Mouse (Mus musculus) myocyte (in vitro differentiated cells): Measurements from ENCODE around the gene C1ql3. TPM values are rescaled to one million over a fixed set of nuclear protein-coding genes. Genes with fewer than 3 reads are reported as not detected.

Experiments used
- H3K27me3 ChIP-seq: one replicate; pipeline ENCODE4 v1.6.1; 2011; ENCODE audit not compliant: control insufficient read depth, insufficient read depth, insufficient read length
- H3K36me3 ChIP-seq: one replicate; pipeline ENCODE4 v1.6.1; 2011; ENCODE audit not compliant: control insufficient read depth, insufficient read depth
- H3K4me2 ChIP-seq: one replicate; pipeline ENCODE4 v1.6.1; 2011; ENCODE audit warnings: low read depth, control low read depth
- H3K4me3 ChIP-seq: one replicate; pipeline ENCODE4 v1.5.1; 2011; ENCODE audit warnings: mild to moderate bottlenecking, control low read depth, moderate library complexity
- H3K79me2 ChIP-seq: one replicate; pipeline ENCODE4 v1.6.1; 2011; ENCODE audit not compliant: control insufficient read depth, insufficient read depth
- H3ac ChIP-seq: one replicate; pipeline ENCODE4 v1.6.1; 2011; ENCODE audit not compliant: control insufficient read depth, insufficient read length
- CEBPB ChIP-seq: IDR thresholded peaks from 2 replicates; pipeline ENCODE4 v1.6.1; 2011; ENCODE audit warnings: mild to moderate bottlenecking, moderate library complexity; ENCODE audit not compliant: poor library complexity, insufficient read depth, severe bottlenecking
- E2F4 ChIP-seq: IDR thresholded peaks from one replicate; pipeline ENCODE4 v1.6.1; 2011; ENCODE audit warnings: mild to moderate bottlenecking, control low read depth, moderate library complexity; ENCODE audit not compliant: insufficient read depth
- MAX ChIP-seq: IDR thresholded peaks from one replicate; pipeline ENCODE4 v1.6.1; 2011; ENCODE audit warnings: low read depth, mild to moderate bottlenecking, control low read depth
- MYOD1 ChIP-seq, 3 experiments: IDR thresholded peaks; one replicate each; pipeline ENCODE4 v1.6.1; 2011; ENCODE audit warnings: control low read depth in 2 of 3, low read depth in 2 of 3, mild to moderate bottlenecking in 2 of 3, moderate library complexity in 1 of 3; ENCODE audit not compliant: insufficient read length in 2 of 3, control insufficient read depth in 1 of 3
- MYOG ChIP-seq, 3 experiments: IDR thresholded peaks; one replicate each; pipeline ENCODE4 v1.6.1; 2011; ENCODE audit warnings: control low read depth in 2 of 3, low read depth in 2 of 3, mild to moderate bottlenecking in 2 of 3; ENCODE audit not compliant: insufficient read length in 2 of 3, control insufficient read depth in 1 of 3, insufficient read depth in 1 of 3
- POLR2A ChIP-seq: IDR thresholded peaks from one replicate; pipeline ENCODE4 v1.6.1; 2011; ENCODE audit warnings: low read depth, mild to moderate bottlenecking, control low read depth, moderate library complexity; ENCODE audit not compliant: insufficient read length
- POLR2AphosphoS2 ChIP-seq: IDR thresholded peaks from one replicate; pipeline ENCODE4 v1.6.1; 2011; ENCODE audit warnings: low read depth, control low read depth; ENCODE audit not compliant: insufficient read length
- REST ChIP-seq: IDR thresholded peaks from one replicate; pipeline ENCODE4 v1.6.1; 2011; ENCODE audit warnings: mild to moderate bottlenecking, control low read depth, moderate library complexity; ENCODE audit not compliant: insufficient read depth, insufficient read length
- SRF ChIP-seq: IDR thresholded peaks from one replicate; pipeline ENCODE4 v1.6.1; 2011; ENCODE audit warnings: low read depth; ENCODE audit not compliant: control insufficient read depth, insufficient read length
- TCF12 ChIP-seq: IDR thresholded peaks from one replicate; pipeline ENCODE4 v1.6.1; 2011; ENCODE audit warnings: mild to moderate bottlenecking, control low read depth; ENCODE audit not compliant: poor library complexity, insufficient read depth, severe bottlenecking
- TCF3 ChIP-seq: IDR thresholded peaks from one replicate; pipeline ENCODE4 v1.6.1; 2011; ENCODE audit warnings: low read depth, control low read depth; ENCODE audit not compliant: insufficient read length
- USF1 ChIP-seq: IDR thresholded peaks from one replicate; pipeline ENCODE4 v1.6.1; 2011; ENCODE audit warnings: low read depth, mild to moderate bottlenecking, control low read depth, moderate library complexity
- polyA plus RNA-seq: library from polyadenylated mRNA; unstranded; fragments of >200 nt; fragmentation: generic; extraction: Trizol; gene quantifications from one replicate; pipeline ENCODE4 v1.2.1, GENCODE M21; 2012; ENCODE audit warnings: missing spikeins

The C1ql3 gene
- polyA plus RNA-seq, 1 experiment = 0.04 TPM

GRCm38 (mm10) chr2:12970049-12970724 is 41.4 kb downstream of the C1ql3 start:
- no peak overlapping the region for H3K4me2 ChIP-seq
- no peak for TF ChIP-seq CEBPB
- no peak for TF ChIP-seq MYOD1 (IDR thresholded peaks at IDR 0.05; ENCODE audit: control insufficient read depth in 1 of 3, insufficient read length in 2 of 3, low read depth in 2 of 3)
- TF ChIP-seq POLR2AphosphoS2 = no peak
- TF ChIP-seq USF1 = no peak

GRCm38 (mm10) chr2:12956703-12957424 is 54.7 kb downstream of the C1ql3 start:
- Histone ChIP-seq H3K79me2 (no peaks in the 10 kb centered on the region), H3K36me3 (no peaks in the 10 kb centered on the region), H3K27me3 (no peaks in the 10 kb centered on the region), H3ac (no peak overlapping the region), H3K4me2 (no peak overlapping the region), H3K4me3 (no peak overlapping the region)
- TF ChIP-seq TCF12 = no peak
- TF ChIP-seq USF1 = no peak
- TF ChIP-seq MYOD1 (IDR thresholded peaks at IDR 0.05; ENCODE audit: control insufficient read depth in 1 of 3, insufficient read length in 2 of 3, low read depth in 2 of 3) = no peak
- no peak for TF ChIP-seq E2F4
- TF ChIP-seq TCF3 = no peak
- no peak for TF ChIP-seq REST
- TF ChIP-seq MYOG (IDR thresholded peaks at IDR 0.05; ENCODE audit: control insufficient read depth in 1 of 3, insufficient read depth in 1 of 3, insufficient read length in 2 of 3, low read depth in 2 of 3) = no peak
- no peak for TF ChIP-seq POLR2A
- no peak for TF ChIP-seq CEBPB
- TF ChIP-seq SRF = no peak
- TF ChIP-seq MAX = no peak
- no peak for TF ChIP-seq POLR2AphosphoS2

More at GRCm38 (mm10) chr2:12970049-12970724, 41.4 kb downstream of the C1ql3 start:
- Histone ChIP-seq H3K4me3 (no peak overlapping the region), H3K36me3 (no peaks in the 10 kb centered on the region), H3K79me2 (no peaks in the 10 kb centered on the region), H3ac (no peak overlapping the region), H3K27me3 (no peaks in the 10 kb centered on the region)

Other genes starting within 250 kb of the C1ql3 start
- 3.9 TPM for gene Pter, start 87.8 kb downstream of the C1ql3 start, polyA plus RNA-seq